In genomic region chr16:17511431-17511830, GRCm38 (mm10) we compare ENCODE assay signal across 20 mouse cellular contexts. TPM values are rescaled to one million over a fixed set of nuclear protein-coding genes. Genes with fewer than 3 reads are reported as not detected.
A peak's percentile ranks its signal among the peaks of the same experiment; 100 is the strongest.
DNase-seq lines count a peak whose midpoint lies in the region; ATAC-seq and TF ChIP-seq lines count a peak whose summit lies in the region.
"Had no signal": no experiment of that assay in that cellular context is flagged by ENCODE, and none has a peak within 500 bp of the region (broad histone marks: within the 10 kb centered on the region; RNA-seq: fewer than 3 reads in every experiment).

No protein-coding gene starts in this region.

- H3K9ac ChIP-seq in intestine, postnatal 0 days (ENCODE audit: low read depth, low read length), result 0 out of 2 replicates have a peak overlapping the region, but pooled peaks have one; percentile 17
- no peak overlapping the region for H3K9ac ChIP-seq in intestine, embryonic 16.5 days (ENCODE audit: low read depth, low read length)
- peak overlapping the region; percentile 12; the same call in 1 of the 2 replicates for H3K9ac ChIP-seq in limb, embryonic 14.5 days (ENCODE audit: low read depth, low read length, severe bottlenecking)
- H3K9ac ChIP-seq: embryonic facial prominence, embryonic 12.5 days; forebrain, embryonic 12.5 days; hindbrain, embryonic 12.5 days had no signal

- no peaks in the 10 kb centered on the region for H3K9me3 ChIP-seq in intestine, postnatal 0 days (ENCODE audit: control insufficient read depth)
- H3K9me3 ChIP-seq in intestine, embryonic 16.5 days (ENCODE audit: control insufficient read depth, low read length), result no peaks in the 10 kb centered on the region
- no peaks in the 10 kb centered on the region for H3K9me3 ChIP-seq in limb, embryonic 14.5 days (ENCODE audit: control insufficient read depth, low read length)
- H3K9me3 ChIP-seq in limb, embryonic 10.5 days (replicated peaks), result no peaks in the 10 kb centered on the region
- H3K9me3 ChIP-seq: embryonic facial prominence, embryonic 12.5 days; forebrain, embryonic 12.5 days; heart, embryonic 10.5 days; hindbrain, embryonic 12.5 days had no signal

- peak; percentile 51 for DNase-seq in cerebellum, adult 9-11 months
- no peak for DNase-seq in cerebellum, adult 11-12 months
- DNase-seq in limb, embryonic 14.5 days (ENCODE audit: low spot score), result no peak
- DNase-seq in limb, embryonic 10.5 days (ENCODE audit: low spot score), result no peak
- DNase-seq: adrenal gland, postnatal 10 days; cerebellum, adult 9-10 months; embryo, embryonic 11 days; gastrocnemius, postnatal 10 days; heart, adult 18-20 months; heart, postnatal 10 days; heart, postnatal 4 days had no signal

- TF ChIP-seq POLR2A in limb, embryonic 14.5 days (IDR thresholded peaks at IDR 0.05; ENCODE audit: borderline replicate concordance, extremely low read depth, insufficient read depth, insufficient read length), result no peak

- H3K4me3 ChIP-seq in intestine, postnatal 0 days (ENCODE audit: low read depth, low read length), result no peak overlapping the region
- H3K4me3 ChIP-seq in intestine, embryonic 16.5 days (ENCODE audit: low read length), result no peak overlapping the region
- H3K4me3 ChIP-seq in limb, embryonic 14.5 days (replicated peaks; ENCODE audit: low read length), result no peak overlapping the region
- no peak overlapping the region for H3K4me3 ChIP-seq in limb, embryonic 10.5 days
- H3K4me3 ChIP-seq: embryonic facial prominence, embryonic 12.5 days; forebrain, embryonic 12.5 days; heart, embryonic 10.5 days; hindbrain, embryonic 12.5 days had no signal

- no peaks in the 10 kb centered on the region for H3K27me3 ChIP-seq in intestine, postnatal 0 days (replicated peaks; ENCODE audit: control insufficient read depth, insufficient read depth, low read length)
- no peaks in the 10 kb centered on the region for H3K27me3 ChIP-seq in intestine, embryonic 16.5 days (replicated peaks; ENCODE audit: control insufficient read depth, insufficient read depth, low read length)
- H3K27me3 ChIP-seq in limb, embryonic 14.5 days (ENCODE audit: control insufficient read depth, insufficient read depth, low read length), result no peaks in the 10 kb centered on the region
- H3K27me3 ChIP-seq in limb, embryonic 10.5 days (ENCODE audit: low read depth, poor library complexity, severe bottlenecking), result no peaks in the 10 kb centered on the region
- H3K27me3 ChIP-seq: embryonic facial prominence, embryonic 12.5 days; forebrain, embryonic 12.5 days; hindbrain, embryonic 12.5 days had no signal

- peaks cover 21% of the 10 kb centered on the region for H3K4me1 ChIP-seq in intestine, postnatal 0 days (replicated peaks; ENCODE audit: control insufficient read depth, insufficient read depth, low read length)
- peaks cover 13% of the 10 kb centered on the region for H3K4me1 ChIP-seq in intestine, embryonic 16.5 days (ENCODE audit: control insufficient read depth, insufficient read depth, low read length)
- H3K4me1 ChIP-seq in limb, embryonic 14.5 days (ENCODE audit: control insufficient read depth, insufficient read depth, low read length), result peaks cover 10% of the 10 kb centered on the region
- peaks cover 12% of the 10 kb centered on the region for H3K4me1 ChIP-seq in limb, embryonic 10.5 days

- peaks cover 36% of the 10 kb centered on the region for H3K36me3 ChIP-seq in intestine, postnatal 0 days (ENCODE audit: control insufficient read depth, insufficient read depth)
- peaks cover 11% of the 10 kb centered on the region for H3K36me3 ChIP-seq in intestine, embryonic 16.5 days (ENCODE audit: control insufficient read depth, insufficient read depth, low read length)
- peaks cover 48% of the 10 kb centered on the region for H3K36me3 ChIP-seq in limb, embryonic 14.5 days (ENCODE audit: control insufficient read depth, insufficient read depth, low read length)
- peaks cover 55% of the 10 kb centered on the region for H3K36me3 ChIP-seq in limb, embryonic 10.5 days

- TF ChIP-seq CTCF in intestine, postnatal 0 days (IDR thresholded peaks at IDR 0.05; ENCODE audit: low read depth), result no peak

- no peak for ATAC-seq in intestine, postnatal 0 days
- ATAC-seq in intestine, embryonic 16.5 days, result no peak
- ATAC-seq in limb, embryonic 14.5 days (ENCODE audit: low FRiP score, low read depth), result no peak
- ATAC-seq: forebrain, embryonic 16.5 days; hindbrain, embryonic 16.5 days had no signal

- WGBS in intestine, postnatal 0 days, result 88% methylated on average over 4 of the region's 4 CpGs
- 90% methylated on average over 4 of the region's 4 CpGs for WGBS in intestine, embryonic 16.5 days
- WGBS in limb, embryonic 14.5 days, result 90% methylated on average over 4 of the region's 4 CpGs
- 87% methylated on average over 4 of the region's 4 CpGs for WGBS in limb, embryonic 10.5 days

- peak overlapping the region; percentile 79 for H3K4me2 ChIP-seq in intestine, postnatal 0 days (replicated peaks; ENCODE audit: low read depth)
- no peak overlapping the region for H3K4me2 ChIP-seq in intestine, embryonic 16.5 days (ENCODE audit: low read depth, low read length)
- no peak overlapping the region for H3K4me2 ChIP-seq in limb, embryonic 14.5 days (replicated peaks; ENCODE audit: low read depth, low read length, severe bottlenecking)
- H3K4me2 ChIP-seq: embryonic facial prominence, embryonic 12.5 days; forebrain, embryonic 12.5 days; hindbrain, embryonic 12.5 days had no signal

- H3K27ac ChIP-seq in intestine, postnatal 0 days (ENCODE audit: low read depth, low read length), result peak overlapping the region; percentile 88
- H3K27ac ChIP-seq in intestine, embryonic 16.5 days (ENCODE audit: low read length), result no peak overlapping the region
- no peak overlapping the region for H3K27ac ChIP-seq in limb, embryonic 14.5 days (replicated peaks; ENCODE audit: low read depth, low read length)
- no peak overlapping the region for H3K27ac ChIP-seq in limb, embryonic 10.5 days
- H3K27ac ChIP-seq: embryonic facial prominence, embryonic 12.5 days; forebrain, embryonic 12.5 days; heart, embryonic 10.5 days; hindbrain, embryonic 12.5 days had no signal

RNA-seq across cellular contexts. Expression of gene Lztr1, which starts 2.9 kb away (rescaled TPM):
- polyA plus RNA-seq in intestine, postnatal 0 days (2015; fragmentation: Nextera tagmentation; extraction: Ambion mirVana), result 129 and 137 TPM in 2 replicates
- polyA plus RNA-seq in intestine, embryonic 16.5 days (2015; fragmentation: Nextera tagmentation; extraction: Ambion mirVana), result 96.8 and 128 TPM in 2 replicates
- 246 and 336 TPM in 2 replicates for polyA plus RNA-seq in limb, embryonic 14.5 days (2012; rRNA removed)
- 82.6 and 87.6 TPM in 2 replicates for polyA plus RNA-seq in limb, embryonic 14.5 days (2014; fragmentation: Nextera tagmentation; extraction: Ambion mirVana)
- polyA plus RNA-seq in limb, embryonic 10.5 days (2016; fragmentation: Nextera tagmentation; extraction: Ambion mirVana), result 78.2 and 89.8 TPM in 2 replicates

RNA-seq across cellular contexts. Expression of gene Thap7, which starts 19.5 kb away (rescaled TPM):
- 65.1 and 67.4 TPM in 2 replicates for polyA plus RNA-seq in intestine, postnatal 0 days (2015; fragmentation: Nextera tagmentation; extraction: Ambion mirVana)
- 59.3 and 61.4 TPM in 2 replicates for polyA plus RNA-seq in intestine, embryonic 16.5 days (2015; fragmentation: Nextera tagmentation; extraction: Ambion mirVana)
- 91.9 and 104 TPM in 2 replicates for polyA plus RNA-seq in limb, embryonic 14.5 days (2012; rRNA removed)
- 60.0 and 63.2 TPM in 2 replicates for polyA plus RNA-seq in limb, embryonic 14.5 days (2014; fragmentation: Nextera tagmentation; extraction: Ambion mirVana)
- 47.8 and 58.9 TPM in 2 replicates for polyA plus RNA-seq in limb, embryonic 10.5 days (2016; fragmentation: Nextera tagmentation; extraction: Ambion mirVana)

RNA-seq across cellular contexts. Expression of gene Aifm3, which starts 22.0 kb away (rescaled TPM):
- 7.2 and 8.6 TPM in 2 replicates for polyA plus RNA-seq in intestine, postnatal 0 days (2015; fragmentation: Nextera tagmentation; extraction: Ambion mirVana)
- polyA plus RNA-seq in intestine, embryonic 16.5 days (2015; fragmentation: Nextera tagmentation; extraction: Ambion mirVana), result 8.9 and 9.7 TPM in 2 replicates
- 0.85 and 1.3 TPM in 2 replicates for polyA plus RNA-seq in limb, embryonic 14.5 days (2012; rRNA removed)
- 0.48 and 0.55 TPM in 2 replicates for polyA plus RNA-seq in limb, embryonic 14.5 days (2014; fragmentation: Nextera tagmentation; extraction: Ambion mirVana)
- polyA plus RNA-seq in limb, embryonic 10.5 days (2016; fragmentation: Nextera tagmentation; extraction: Ambion mirVana), result 0.85 and 1.2 TPM in 2 replicates
- polyA plus RNA-seq: C2C12 had no signal

RNA-seq across cellular contexts. Expression of gene Lrrc74b, which starts 49.6 kb away (rescaled TPM):
- 0.44 and 0.80 TPM in 2 replicates for polyA plus RNA-seq in intestine, postnatal 0 days (2015; fragmentation: Nextera tagmentation; extraction: Ambion mirVana)
- 0.17 and 0.31 TPM in 2 replicates for polyA plus RNA-seq in intestine, embryonic 16.5 days (2015; fragmentation: Nextera tagmentation; extraction: Ambion mirVana)
- polyA plus RNA-seq in limb, embryonic 14.5 days (2012; rRNA removed), result 0.08 and 0.23 TPM in 2 replicates
- polyA plus RNA-seq in limb, embryonic 14.5 days (2014; fragmentation: Nextera tagmentation; extraction: Ambion mirVana), result 0.29 TPM in 1 of 2 replicates, not detected in the other
- not detected in 2 replicates for polyA plus RNA-seq in limb, embryonic 10.5 days (2016; fragmentation: Nextera tagmentation; extraction: Ambion mirVana)
- polyA plus RNA-seq: embryonic facial prominence, embryonic 12.5 days had no signal

RNA-seq across cellular contexts. Expression of gene P2rx6, which starts 50.3 kb away (rescaled TPM):
- polyA plus RNA-seq in intestine, postnatal 0 days (2015; fragmentation: Nextera tagmentation; extraction: Ambion mirVana), result 0.73 and 1.1 TPM in 2 replicates
- polyA plus RNA-seq in intestine, embryonic 16.5 days (2015; fragmentation: Nextera tagmentation; extraction: Ambion mirVana), result 0.48 and 1.1 TPM in 2 replicates
- polyA plus RNA-seq in limb, embryonic 14.5 days (2012; rRNA removed), result 0.92 and 0.99 TPM in 2 replicates
- 0.47 and 0.82 TPM in 2 replicates for polyA plus RNA-seq in limb, embryonic 14.5 days (2014; fragmentation: Nextera tagmentation; extraction: Ambion mirVana)
- 0.08 TPM in 1 of 2 replicates, not detected in the other for polyA plus RNA-seq in limb, embryonic 10.5 days (2016; fragmentation: Nextera tagmentation; extraction: Ambion mirVana)
